Mouse (Mus musculus) macrophage (primary cell): Measurements from ENCODE around the gene Fbxo31. TPM values are rescaled to one million over a fixed set of nuclear protein-coding genes. Genes with fewer than 3 reads are reported as not detected.

Source experiments
- H3K27ac ChIP-seq: fragments of 350-480 bp; formaldehyde crosslinking; 2 replicates; pipeline ENCODE4 v1.9.0; 2021
- H3K36me3 ChIP-seq: fragments of 350-480 bp; formaldehyde crosslinking; 2 replicates; pipeline ENCODE4 v1.9.0; 2021; ENCODE audit errors: inconsistent target
- H3K4me3 ChIP-seq: fragments of 350-480 bp; formaldehyde crosslinking; 2 replicates; pipeline ENCODE4 v1.9.0; 2021; ENCODE audit errors: inconsistent target
- H3K79me2 ChIP-seq: fragments of 350-480 bp; formaldehyde crosslinking; 2 replicates; pipeline ENCODE4 v1.9.0; 2021; ENCODE audit errors: inconsistent target
- WGBS: methylation state at CpG from one replicate; pipeline ENCODE4 v1.1.7; 2026; ENCODE audit warnings: inconsistent platforms; ENCODE audit not compliant: missing documents; 5-methylcytosine and 5-hydroxymethylcytosine counted together
- polyA plus RNA-seq: library from polyadenylated mRNA; stranded (reverse); fragments of 250-400 nt; gene quantifications from 3 replicates; pipeline ENCODE4 v1.2.4, GENCODE M21; 2018; ENCODE audit warnings: inconsistent platforms

The Fbxo31 gene
- polyA plus RNA-seq, 1 experiment from 2014 or later: 3.7 TPM

DNA sequence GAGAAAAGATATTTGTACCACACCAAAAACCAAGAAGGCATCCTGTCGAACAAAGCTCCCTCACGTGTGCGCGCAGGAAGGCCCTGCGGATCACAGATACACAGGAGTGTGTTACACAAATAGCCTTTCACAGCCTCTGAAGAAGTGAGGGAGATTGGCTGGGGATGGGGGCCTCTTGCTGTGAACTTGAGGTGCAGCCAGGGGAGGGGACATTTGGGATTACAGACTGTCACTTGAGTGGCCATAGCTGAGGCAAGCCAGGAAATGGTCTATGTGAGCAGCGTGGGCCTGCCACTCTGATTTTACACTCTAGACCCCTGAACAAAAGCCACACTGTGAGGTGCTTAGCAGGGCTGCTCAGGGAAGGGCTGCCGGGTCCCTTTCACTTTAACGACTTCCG, 66.9 kb downstream of the Fbxo31 start:
- 60% methylated on average over 9 of the region's 9 CpGs for WGBS
- no peaks in the 10 kb centered on the region for H3K79me2 ChIP-seq
- no peak overlapping the region for H3K4me3 ChIP-seq
- no peaks in the 10 kb centered on the region for H3K36me3 ChIP-seq
- H3K27ac ChIP-seq: no peak overlapping the region

Other genes starting within 250 kb of the Fbxo31 start
- gene 1700018B08Rik, start 34.5 kb downstream of the Fbxo31 start, polyA plus RNA-seq: not detected in 3 replicates
- 97.3 to 168 TPM (median 103 TPM) in 3 replicates for gene Map1lc3b, start 11.6 kb upstream of the Fbxo31 start, polyA plus RNA-seq
- gene Zcchc14, start 74.1 kb upstream of the Fbxo31 start, polyA plus RNA-seq: 3.0 to 3.6 TPM (median 3.1 TPM) in 3 replicates
- 0.26 TPM in 1 of 3 replicates, not detected in the others for gene Jph3, start 150.8 kb upstream of the Fbxo31 start, polyA plus RNA-seq